Mouse (Mus musculus) activated CD4-positive, CD25-positive, alpha-beta regulatory T cell (primary cell): ENCODE data around the gene Gfod1. TPM values are rescaled to one million over a fixed set of nuclear protein-coding genes. Genes with fewer than 3 reads are reported as not detected.

Experiments used
- polyA plus RNA-seq, 2 experiments: library from polyadenylated mRNA; unstranded; fragments of 100-300 nt; shearing (Covaris generic); gene quantifications; one replicate each; pipeline ENCODE4 v1.2.1; 2017

Gene Gfod1
- 1 to 10 TPM; 5.2 to 7.0 TPM for polyA plus RNA-seq

GRCm38 (mm10) chr13:43304018-43304431, at the start of gene Gfod1:
Gene Gfod1 (minus strand): TSS chr13:43304172.

GRCm38 (mm10) chr13:43171020-43171710, 132.8 kb downstream of the Gfod1 start, which contains the start of gene Tbc1d7:
Gene Tbc1d7 (minus strand): TSS chr13:43171501.

Other genes with a start within 250 kb of the Gfod1 start
- 10 to 100 TPM; 14.8 to 19.3 TPM for gene Tbc1d7, start 132.7 kb downstream of the Gfod1 start, polyA plus RNA-seq
- gene Sirt5, start 61.3 kb upstream of the Gfod1 start, polyA plus RNA-seq: 10 to 100 TPM; 19.7 to 21.4 TPM
- gene Nol7, start 94.2 kb upstream of the Gfod1 start, polyA plus RNA-seq: 100 to 1,000 TPM; 187 to 293 TPM
- gene Ranbp9, start 177.1 kb upstream of the Gfod1 start, polyA plus RNA-seq: 100 to 1,000 TPM; 106 to 118 TPM